Mouse (Mus musculus): ENCODE data around the gene Kif26a. TPM values are rescaled to one million over a fixed set of nuclear protein-coding genes. Genes with fewer than 3 reads are reported as not detected.

Kif26a gene
- polyA plus RNA-seq (2016; fragmentation: Nextera tagmentation; extraction: Ambion mirVana) = 3.8 and 4.4 TPM in 2 replicates

- Histone ChIP-seq H3K9me3 (no peaks in the 10 kb centered on the region), H3K4me3 (peak within 1 kb of the TSS; percentile 64), H3K27me3 (ENCODE audit: poor library complexity, severe bottlenecking) (peaks cover 81% of the 10 kb centered on the region), H3K27ac (peak within 1 kb of the TSS; percentile 88), H3K36me3 (replicated peaks) (peaks cover 11% of the 10 kb centered on the region), H3K4me1 (peaks cover 88% of the 10 kb centered on the region)
- WGBS = under 1% methylated on average over 68 of the region's 68 CpGs
- DNase-seq (ENCODE audit: extremely low spot score, low spot score) = peak; percentile 83
Observed at GRCm38 (mm10) chr12:112145875-112146651, at the start of gene Kif26a. TSS of gene Kif26a (plus strand) at chr12:112146208.

DNA sequence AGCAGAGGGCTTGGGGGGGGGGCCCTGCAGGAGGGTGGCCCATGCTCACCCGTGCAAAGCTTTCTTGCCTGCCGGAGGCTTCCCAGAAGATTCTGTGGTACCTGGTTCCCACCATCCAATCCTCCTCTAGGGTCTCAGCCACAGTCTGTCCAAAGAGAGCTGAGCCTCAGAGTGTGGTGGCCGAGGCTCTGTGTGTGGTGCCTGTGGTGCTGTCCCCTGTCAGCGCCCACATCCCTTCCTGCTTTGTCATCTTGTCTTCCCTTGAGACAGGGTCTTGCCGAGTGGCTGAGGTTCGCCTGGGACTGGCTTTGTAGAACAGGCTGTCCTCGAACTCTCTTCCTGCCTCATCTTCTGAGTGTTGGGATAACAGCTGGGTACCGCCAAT is 49.3 kb upstream of the Kif26a start:
- H3K4me1 ChIP-seq = no peaks in the 10 kb centered on the region
- H3K27me3 ChIP-seq (ENCODE audit: poor library complexity, severe bottlenecking) = 0 out of 2 replicates have a peak, but pooled peaks cover 3% of the 10 kb centered on the region
- H3K9me3 ChIP-seq = no peaks in the 10 kb centered on the region
- H3K4me3 ChIP-seq = no peak overlapping the region
- no peak overlapping the region for H3K27ac ChIP-seq
- no peaks in the 10 kb centered on the region for H3K36me3 ChIP-seq (replicated peaks)
- WGBS = 82% methylated on average over 8 of the region's 8 CpGs
- DNase-seq (ENCODE audit: extremely low spot score, low spot score) = no peak

DNA sequence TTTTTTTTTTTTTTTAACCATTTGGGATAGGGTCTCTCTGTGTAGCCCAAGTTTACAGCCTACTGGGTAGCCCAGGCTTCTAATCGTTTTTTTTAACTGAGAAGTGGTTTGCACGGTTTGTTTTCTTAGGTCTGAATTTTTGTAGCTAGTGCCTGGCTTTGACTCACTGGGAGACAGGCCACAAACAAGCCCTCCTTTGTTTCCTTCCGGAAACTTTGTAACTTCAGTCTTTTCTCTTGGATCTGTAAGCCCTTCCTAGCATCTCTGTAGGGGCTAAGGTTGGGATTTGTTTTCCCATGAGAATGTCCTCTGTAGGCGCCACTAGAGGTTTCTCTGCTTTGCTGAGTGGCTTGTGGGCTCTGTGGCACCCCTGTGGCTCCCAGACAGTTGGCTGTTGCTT is 45.9 kb upstream of the Kif26a start:
- Histone ChIP-seq H3K9me3 (no peaks in the 10 kb centered on the region), H3K27me3 (ENCODE audit: poor library complexity, severe bottlenecking) (no peaks in the 10 kb centered on the region), H3K4me1 (no peaks in the 10 kb centered on the region), H3K4me3 (no peak overlapping the region), H3K27ac (no peak overlapping the region), H3K36me3 (replicated peaks) (no peaks in the 10 kb centered on the region)
- WGBS = 52% methylated on average over 4 of the region's 4 CpGs
- no peak for DNase-seq (ENCODE audit: extremely low spot score, low spot score)

GRCm38 (mm10) chr12:112101045-112101444 is 45.0 kb upstream of the Kif26a start:
- H3K27me3 ChIP-seq (ENCODE audit: poor library complexity, severe bottlenecking) = peaks cover 9% of the 10 kb centered on the region
- H3K27ac ChIP-seq = no peak overlapping the region
- peaks cover under 1% of the 10 kb centered on the region; the same call in 1 of the 2 replicates for H3K4me1 ChIP-seq
- H3K4me3 ChIP-seq = no peak overlapping the region
- no peak for DNase-seq (ENCODE audit: extremely low spot score, low spot score)
- 65% methylated on average over 4 of the region's 4 CpGs for WGBS
- H3K36me3 ChIP-seq (replicated peaks) = no peaks in the 10 kb centered on the region
- H3K9me3 ChIP-seq = no peaks in the 10 kb centered on the region

DNA sequence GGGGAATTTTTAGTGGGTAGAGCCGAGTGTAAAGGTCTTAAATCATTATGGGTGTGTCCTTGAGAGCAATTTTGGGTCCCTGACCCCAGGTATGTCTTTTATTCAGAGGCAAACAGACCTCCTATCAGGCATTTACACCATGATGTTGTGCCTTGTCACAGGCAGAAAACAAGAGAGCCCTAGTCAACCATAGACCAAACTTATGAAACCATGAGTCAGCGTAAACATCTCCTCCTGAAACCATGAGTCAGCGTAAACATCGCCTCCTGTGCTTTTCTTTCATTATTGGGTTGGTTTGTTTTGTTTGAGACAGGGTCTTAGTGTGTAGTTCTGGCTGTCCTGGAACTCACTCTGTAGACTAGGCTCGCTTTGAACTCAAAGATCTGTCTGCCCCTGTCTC is 42.8 kb upstream of the Kif26a start:
- peaks cover 17% of the 10 kb centered on the region for H3K4me1 ChIP-seq
- H3K27me3 ChIP-seq (ENCODE audit: poor library complexity, severe bottlenecking) = peaks cover 29% of the 10 kb centered on the region
- no peaks in the 10 kb centered on the region for H3K9me3 ChIP-seq
- no peak overlapping the region for H3K4me3 ChIP-seq
- 91% methylated on average over 5 of the region's 5 CpGs for WGBS
- no peaks in the 10 kb centered on the region for H3K36me3 ChIP-seq (replicated peaks)
- DNase-seq (ENCODE audit: extremely low spot score, low spot score) = no peak
- no peak overlapping the region for H3K27ac ChIP-seq

DNA sequence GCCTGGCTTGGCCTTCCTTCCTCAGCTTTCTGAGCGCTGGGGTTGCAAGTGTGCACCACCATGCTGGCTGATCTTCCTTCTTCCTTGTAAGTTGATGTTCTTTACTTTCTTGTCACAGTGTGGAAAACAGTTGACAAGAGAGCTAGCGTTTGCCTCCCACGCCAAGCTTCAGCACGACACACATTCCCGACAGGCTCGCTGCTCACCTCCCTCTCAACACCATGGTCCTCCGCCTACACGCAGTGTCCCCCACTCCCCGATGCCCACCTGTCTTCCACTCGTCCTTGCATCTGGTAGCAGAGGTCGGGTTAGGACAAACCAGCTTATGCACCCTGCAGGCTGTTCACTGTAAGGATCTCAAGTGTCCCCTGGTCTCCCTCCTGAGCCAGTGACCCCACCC is 41.1 kb upstream of the Kif26a start:
- 91% methylated on average over 11 of the region's 11 CpGs for WGBS

GRCm38 (mm10) chr12:112106541-112106971 is 39.5 kb upstream of the Kif26a start, which contains the start of gene Aspg:
TSS of gene Aspg (plus strand) at chr12:112106679.
- Histone ChIP-seq H3K4me3 (peak within 1 kb of the TSS; percentile 42), H3K9me3 (no peaks in the 10 kb centered on the region), H3K36me3 (replicated peaks) (no peaks in the 10 kb centered on the region), H3K27ac (peak within 1 kb of the TSS; percentile 72), H3K27me3 (ENCODE audit: poor library complexity, severe bottlenecking) (peaks cover 42% of the 10 kb centered on the region), H3K4me1 (peaks cover 17% of the 10 kb centered on the region)
- under 1% methylated on average over 14 of the region's 14 CpGs for WGBS
- peak; percentile 31 for DNase-seq (ENCODE audit: extremely low spot score, low spot score)

More for the DNA sequence above, 41.1 kb upstream of the Kif26a start:
- Histone ChIP-seq H3K27ac (no peak overlapping the region), H3K27me3 (ENCODE audit: poor library complexity, severe bottlenecking) (peaks cover 36% of the 10 kb centered on the region), H3K36me3 (replicated peaks) (no peaks in the 10 kb centered on the region), H3K4me1 (peaks cover 17% of the 10 kb centered on the region), H3K4me3 (no peak overlapping the region), H3K9me3 (no peaks in the 10 kb centered on the region)
- no peak for DNase-seq (ENCODE audit: extremely low spot score, low spot score)

DNA sequence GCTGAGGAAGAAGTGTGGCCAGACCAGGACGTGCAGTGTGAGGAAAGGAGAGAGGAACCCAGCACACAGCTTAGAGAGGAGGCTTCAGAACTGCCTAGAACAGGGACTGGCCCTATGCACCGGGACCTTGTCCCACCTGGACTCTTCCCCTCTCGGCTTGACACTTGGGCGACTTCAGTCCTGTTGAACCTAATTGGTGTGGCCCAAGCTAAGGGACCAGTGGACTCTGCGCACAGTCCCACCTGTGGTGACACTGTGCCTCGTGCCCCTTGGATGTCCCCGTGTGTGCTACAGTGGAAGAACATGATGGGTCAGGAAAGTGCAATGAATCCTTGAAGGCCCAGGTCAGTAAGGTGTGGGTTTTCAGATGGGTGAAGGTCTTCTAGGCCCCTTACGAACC is 38.3 kb upstream of the Kif26a start:
- Histone ChIP-seq H3K36me3 (replicated peaks) (no peaks in the 10 kb centered on the region), H3K4me3 (no peak overlapping the region), H3K9me3 (no peaks in the 10 kb centered on the region), H3K27ac (no peak overlapping the region), H3K27me3 (ENCODE audit: poor library complexity, severe bottlenecking) (peaks cover 42% of the 10 kb centered on the region), H3K4me1 (peaks cover 18% of the 10 kb centered on the region)
- no peak for DNase-seq (ENCODE audit: extremely low spot score, low spot score)
- WGBS = 85% methylated on average over 8 of the region's 8 CpGs

DNA sequence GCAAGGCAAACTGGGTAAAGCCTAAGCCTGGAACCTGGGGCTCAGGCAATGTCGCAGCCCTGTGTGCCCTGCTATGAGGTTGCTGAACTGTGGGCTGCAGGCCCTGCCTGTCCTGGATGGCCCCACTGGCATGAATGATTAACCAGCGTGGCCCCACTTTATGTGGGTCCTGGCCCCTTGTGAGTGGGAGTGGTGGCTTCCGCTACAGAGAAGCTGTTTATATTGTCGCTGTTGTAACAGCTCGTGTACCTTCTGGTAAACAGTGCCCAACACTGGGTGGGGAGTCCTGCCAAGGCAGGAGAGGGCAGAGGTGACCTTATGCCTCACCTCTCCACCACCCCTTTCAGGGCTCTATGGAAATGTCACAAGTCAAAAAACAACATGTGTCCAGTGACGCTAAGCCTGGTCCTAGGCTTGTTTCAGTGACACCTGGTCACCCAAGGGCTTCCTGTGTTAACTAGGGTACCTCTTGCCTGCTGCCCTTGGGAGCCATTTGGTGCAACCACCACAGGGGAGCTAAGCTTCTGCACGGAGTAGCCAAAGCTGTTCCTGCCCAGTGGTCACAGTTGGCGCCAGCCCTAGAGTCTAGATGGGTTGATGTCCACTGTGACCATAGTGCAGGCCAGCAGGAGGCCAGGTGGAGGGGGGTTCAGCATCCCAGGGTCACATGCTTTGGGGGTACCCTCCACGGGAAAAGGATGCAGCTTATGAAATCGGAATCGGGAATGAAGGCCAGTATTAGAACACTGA is 37.1 kb upstream of the Kif26a start:
- no peak for DNase-seq (ENCODE audit: extremely low spot score, low spot score)
- no peak overlapping the region for H3K27ac ChIP-seq
- 90% methylated on average over 11 of the region's 11 CpGs for WGBS
- H3K36me3 ChIP-seq (replicated peaks) = no peaks in the 10 kb centered on the region
- H3K4me1 ChIP-seq = peaks cover 30% of the 10 kb centered on the region
- peaks cover 42% of the 10 kb centered on the region for H3K27me3 ChIP-seq (ENCODE audit: poor library complexity, severe bottlenecking)
- H3K4me3 ChIP-seq = no peak overlapping the region
- H3K9me3 ChIP-seq = no peaks in the 10 kb centered on the region

- Histone ChIP-seq H3K27ac (no peak overlapping the region), H3K27me3 (ENCODE audit: poor library complexity, severe bottlenecking) (peaks cover 49% of the 10 kb centered on the region), H3K36me3 (replicated peaks) (no peaks in the 10 kb centered on the region), H3K4me1 (peaks cover 35% of the 10 kb centered on the region), H3K9me3 (no peaks in the 10 kb centered on the region), H3K4me3 (no peak overlapping the region)
- WGBS = 84% methylated on average over 9 of the region's 9 CpGs
- no peak for DNase-seq (ENCODE audit: extremely low spot score, low spot score)
Observed at GRCm38 (mm10) chr12:112109701-112110100, 36.3 kb upstream of the Kif26a start.

DNA sequence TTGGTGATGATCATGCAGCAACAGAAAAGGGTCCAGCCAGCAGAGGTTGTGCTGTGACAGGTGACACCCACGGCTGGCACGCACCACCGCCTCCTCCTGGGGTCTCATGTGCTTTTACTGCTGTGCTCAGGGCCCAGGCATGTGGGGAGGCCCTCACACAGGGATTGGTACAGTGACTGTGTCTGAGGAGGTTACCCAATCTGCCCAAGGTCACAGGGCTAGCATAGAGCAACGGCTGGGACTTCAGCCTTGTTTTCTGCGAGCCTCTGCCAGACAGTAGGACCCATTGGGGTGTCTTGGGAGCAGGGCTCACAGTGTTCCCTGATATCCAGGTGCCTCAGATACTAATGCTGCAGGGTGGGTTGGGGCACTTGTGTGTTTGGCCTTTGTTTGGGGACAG is 34.7 kb upstream of the Kif26a start:
- Histone ChIP-seq H3K27me3 (ENCODE audit: poor library complexity, severe bottlenecking) (peaks cover 41% of the 10 kb centered on the region), H3K27ac (no peak overlapping the region), H3K9me3 (no peaks in the 10 kb centered on the region), H3K4me3 (no peak overlapping the region), H3K4me1 (peaks cover 32% of the 10 kb centered on the region), H3K36me3 (replicated peaks) (no peaks in the 10 kb centered on the region)
- DNase-seq (ENCODE audit: extremely low spot score, low spot score) = no peak
- WGBS = 87% methylated on average over 5 of the region's 5 CpGs

DNA sequence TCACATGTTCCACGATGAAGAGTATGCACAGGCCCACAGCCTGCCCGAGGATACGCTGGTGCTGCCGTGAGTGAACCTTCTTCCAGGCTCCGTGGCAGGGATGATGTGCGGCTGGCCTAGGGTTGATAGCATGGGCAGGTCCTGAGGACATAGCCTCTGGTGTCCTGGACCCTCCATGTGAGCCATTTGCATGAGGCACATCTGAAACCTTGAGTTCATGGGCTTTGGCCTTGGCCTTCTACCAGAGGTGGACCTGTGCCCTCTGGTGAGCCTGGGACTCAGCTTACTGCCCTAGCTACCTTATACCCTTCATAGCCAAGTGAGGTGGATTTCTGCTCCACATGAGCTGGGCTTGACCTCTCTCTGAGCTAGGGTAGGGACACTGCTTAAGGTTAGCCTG is 33.8 kb upstream of the Kif26a start:
- DNase-seq (ENCODE audit: extremely low spot score, low spot score) = no peak
- H3K27me3 ChIP-seq (ENCODE audit: poor library complexity, severe bottlenecking) = peaks cover 33% of the 10 kb centered on the region
- H3K27ac ChIP-seq = no peak overlapping the region
- H3K9me3 ChIP-seq = no peaks in the 10 kb centered on the region
- no peaks in the 10 kb centered on the region for H3K36me3 ChIP-seq (replicated peaks)
- 93% methylated on average over 6 of the region's 6 CpGs for WGBS
- H3K4me1 ChIP-seq = peaks cover 23% of the 10 kb centered on the region
- H3K4me3 ChIP-seq = no peak overlapping the region
